Mouse (Mus musculus) heart, embryonic 14.5 days (tissue): ENCODE results near the gene Ppp1r12c. TPM values are rescaled to one million over a fixed set of nuclear protein-coding genes. Genes with fewer than 3 reads are reported as not detected.

ENCODE experiments used
- ATAC-seq: fragments of 200-750 bp; cut with Nextera tagmentation; 2 replicates; pipeline ENCODE4 v1.8.0; 2017; ENCODE audit warnings: low read depth, moderate TSS enrichment; ENCODE audit not compliant: insufficient number of reproducible peaks, insufficient read depth, low FRiP score
- H3K27ac ChIP-seq, 2 experiments: fragments of 200-500 bp in 1 of 2; fragments of 300-500 bp in 1 of 2; sonication (generic) in 1 of 2; replicated peaks in 1 of 2; 2 replicates each; pipeline ENCODE4 v1.5.1; 2012 to 2014; ENCODE audit warnings: low read depth in 2 of 2, low read length in 2 of 2, control low read depth in 1 of 2, mild to moderate bottlenecking in 1 of 2, mixed read lengths in 1 of 2; ENCODE audit not compliant: control insufficient read depth in 1 of 2, insufficient read depth in 1 of 2
- H3K27me3 ChIP-seq: fragments of 300-500 bp; sonication (generic); 2 replicates; pipeline ENCODE4 v1.6.1; 2014; ENCODE audit warnings: mild to moderate bottlenecking, low read length, control low read depth; ENCODE audit not compliant: control insufficient read depth, insufficient read depth
- H3K36me3 ChIP-seq: fragments of 300-500 bp; sonication (generic); 2 replicates; pipeline ENCODE4 v1.6.1; 2014; ENCODE audit warnings: mild to moderate bottlenecking, control low read depth, low read length, mixed read lengths; ENCODE audit not compliant: control insufficient read depth, insufficient read depth
- H3K4me1 ChIP-seq, 2 experiments: fragments of 200-500 bp in 1 of 2; fragments of 300-500 bp in 1 of 2; sonication (generic) in 1 of 2; 2 replicates each; pipeline ENCODE4 v1.6.1; 2012 to 2014; ENCODE audit warnings: low read length in 2 of 2, control low read depth in 1 of 2, mixed read lengths in 1 of 2; ENCODE audit not compliant: control insufficient read depth in 2 of 2, insufficient read depth in 2 of 2
- H3K4me2 ChIP-seq: fragments of 300-500 bp; sonication (generic); 2 replicates; pipeline ENCODE4 v1.6.1; 2014; ENCODE audit warnings: mild to moderate bottlenecking, low read length
- H3K4me3 ChIP-seq, 2 experiments: fragments of 200-500 bp in 1 of 2; fragments of 300-500 bp in 1 of 2; sonication (generic) in 1 of 2; 2 replicates each; pipeline ENCODE4 v1.5.1; 2012 to 2014; ENCODE audit warnings: low read length in 2 of 2, mild to moderate bottlenecking in 2 of 2, control low read depth in 1 of 2, low read depth in 1 of 2, moderate library complexity in 1 of 2; ENCODE audit not compliant: control insufficient read depth in 1 of 2, insufficient read depth in 1 of 2
- H3K9ac ChIP-seq: fragments of 300-500 bp; sonication (generic); 2 replicates; pipeline ENCODE4 v1.6.1; 2014; ENCODE audit warnings: mild to moderate bottlenecking, low read length
- H3K9me3 ChIP-seq: fragments of 300-500 bp; sonication (generic); 2 replicates; pipeline ENCODE4 v1.6.1; 2016; ENCODE audit warnings: low read length, control low read depth; ENCODE audit not compliant: control insufficient read depth
- whole genome bisulfite sequencing: fragments of 180-500 bp; shearing (Covaris S2); extraction: QIAGEN DNeasy Blood & Tissue Kit; methylation state at CpG from one replicate; pipeline ENCODE4 v1.1.7; 2014; 5-methylcytosine and 5-hydroxymethylcytosine counted together
- polyA plus RNA-seq: library from polyadenylated mRNA; unstranded; fragments of >200 nt; fragmentation: Nextera tagmentation; extraction: Ambion mirVana; gene quantifications from 2 replicates; pipeline ENCODE4 v1.2.1, GENCODE M21; 2014

Ppp1r12c gene
- polyA plus RNA-seq, 1 experiment from 2014 or later, result 47.7 TPM

GRCm38 (mm10) chr7:4482281-4482680 lies 19.2 kb downstream of the Ppp1r12c start:
- Histone ChIP-seq H3K9me3 (no peaks in the 10 kb centered on the region), H3K9ac (no peak overlapping the region), H3K27ac (no peak overlapping the region), H3K36me3 (peaks cover 70% of the 10 kb centered on the region), H3K4me3 (no peak overlapping the region), H3K4me1 (peaks cover 7 to 18% of the 10 kb centered on the region in 2 experiments), H3K4me2 (no peak overlapping the region), H3K27me3 (no peaks in the 10 kb centered on the region)
- no peak for ATAC-seq
- WGBS, result 87% methylated on average over 12 of the region's 12 CpGs

DNA sequence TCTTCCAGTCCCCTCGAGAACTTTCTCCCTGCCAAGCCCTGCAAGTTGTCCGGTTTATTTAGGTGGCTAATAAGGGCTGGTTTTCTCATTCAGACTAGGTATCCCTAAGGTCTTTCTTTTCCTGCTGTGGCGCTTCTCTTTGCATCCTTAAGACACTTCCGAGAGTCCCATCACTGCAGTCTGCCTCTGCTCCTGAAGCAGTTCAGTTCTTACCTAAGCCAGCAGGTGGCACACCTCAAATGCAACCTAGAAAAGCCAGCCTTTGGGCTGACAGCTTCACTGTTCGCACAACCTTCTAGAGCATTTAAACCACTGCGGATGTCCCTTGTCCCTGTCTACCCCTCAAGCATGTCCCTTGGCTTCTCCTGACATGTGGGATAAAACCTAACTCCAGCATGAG lies 21.8 kb downstream of the Ppp1r12c start:
- 21% methylated on average over 6 of the region's 6 CpGs for WGBS
- Histone ChIP-seq H3K36me3 (peaks cover 44% of the 10 kb centered on the region), H3K9me3 (no peaks in the 10 kb centered on the region), H3K4me1 (peaks cover 7 to 19% of the 10 kb centered on the region in 2 experiments), H3K4me2 (peak overlapping the region; percentile 89; the same call in 1 of the 2 replicates), H3K27me3 (no peaks in the 10 kb centered on the region), H3K9ac (no peak overlapping the region), H3K27ac (no peak overlapping the region), H3K4me3 (no peak overlapping the region)
- ATAC-seq, result no peak

DNA sequence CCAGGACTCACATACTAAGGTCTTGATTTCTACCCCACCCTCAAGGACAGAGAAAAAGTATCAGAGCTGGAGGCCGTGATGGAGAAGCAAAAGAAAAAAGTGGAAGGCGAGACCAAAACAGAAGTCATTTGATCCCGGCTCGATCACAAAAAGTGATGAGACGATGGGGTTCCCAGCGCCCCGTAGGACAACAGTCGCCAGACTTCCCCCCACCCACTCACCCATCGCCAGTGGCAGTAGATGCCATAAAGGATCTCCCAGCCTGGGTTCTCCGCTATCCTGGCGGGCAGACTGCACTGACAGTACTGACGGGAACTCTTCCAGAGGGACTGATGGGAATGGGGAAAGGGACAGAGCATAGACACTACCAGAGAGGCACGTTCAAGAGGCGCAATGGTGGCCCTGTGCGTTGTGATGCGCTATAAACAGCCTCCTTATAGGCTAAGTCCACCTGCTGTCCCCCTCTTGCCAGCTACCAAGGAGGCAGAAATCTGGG lies 22.6 kb downstream of the Ppp1r12c start:
- peak overlapping the region; percentile 73 for H3K9ac ChIP-seq
- H3K4me1 ChIP-seq, result peaks cover 7 to 19% of the 10 kb centered on the region in 2 experiments
- H3K4me3 ChIP-seq, result peak overlapping the region; percentile 49 to 53
- H3K27ac ChIP-seq, result peak overlapping the region; percentile 84 to 93
- H3K4me2 ChIP-seq, result peak overlapping the region; percentile 89
- H3K36me3 ChIP-seq, result peaks cover 36% of the 10 kb centered on the region
- no peaks in the 10 kb centered on the region for H3K9me3 ChIP-seq
- peaks cover 5% of the 10 kb centered on the region; the same call in 1 of the 2 replicates for H3K27me3 ChIP-seq
- WGBS, result 2% methylated on average over 16 of the region's 16 CpGs
- ATAC-seq, result no peak

GRCm38 (mm10) chr7:4478021-4478795 lies 23.3 kb downstream of the Ppp1r12c start:
- Histone ChIP-seq H3K9ac (peak overlapping the region; percentile 73), H3K4me1 (peaks cover 7 to 19% of the 10 kb centered on the region in 2 experiments), H3K4me3 (peak overlapping the region; percentile 53 to 75), H3K27me3 (peaks cover 9% of the 10 kb centered on the region; the same call in 1 of the 2 replicates), H3K36me3 (peaks cover 29% of the 10 kb centered on the region), H3K9me3 (no peaks in the 10 kb centered on the region), H3K4me2 (peak overlapping the region; percentile 89), H3K27ac (peak overlapping the region; percentile 93)
- WGBS, result under 1% methylated on average over 39 of the region's 39 CpGs
- peak; percentile 95 for ATAC-seq

DNA sequence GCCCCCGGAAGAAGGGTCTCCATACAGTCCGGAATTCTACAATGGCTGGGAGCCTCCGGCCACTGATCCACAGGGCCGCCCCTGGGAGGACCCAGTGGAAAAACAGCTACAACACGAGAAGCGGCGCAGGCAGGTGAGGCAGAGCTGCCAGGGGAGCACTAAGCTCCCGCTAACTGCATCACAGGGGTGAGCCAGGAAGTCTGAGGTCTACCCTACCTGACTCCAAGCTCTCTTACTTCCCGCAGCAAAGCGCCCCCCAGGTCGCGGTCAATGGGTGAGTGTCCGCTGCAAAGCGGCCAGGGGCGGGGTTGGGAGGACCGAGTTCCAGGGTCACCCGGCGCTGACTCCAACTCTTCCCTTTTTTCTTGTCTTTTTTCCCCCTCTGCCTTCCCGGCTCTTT lies 27.5 kb downstream of the Ppp1r12c start:
- H3K9me3 ChIP-seq, result no peaks in the 10 kb centered on the region
- peaks cover 10 to 15% of the 10 kb centered on the region in 2 experiments for H3K4me1 ChIP-seq
- ATAC-seq, result no peak
- H3K9ac ChIP-seq, result peak overlapping the region; percentile 34; the same call in 1 of the 2 replicates
- H3K4me2 ChIP-seq, result peak overlapping the region; percentile 43
- 5% methylated on average over 19 of the region's 19 CpGs for WGBS
- H3K27me3 ChIP-seq, result peaks cover 41% of the 10 kb centered on the region
- H3K27ac ChIP-seq, result no peak overlapping the region
- H3K36me3 ChIP-seq, result no peaks in the 10 kb centered on the region
- H3K4me3 ChIP-seq, result peak overlapping the region; percentile 12 to 17; a peak in 3 of 4 replicates

- Histone ChIP-seq H3K27me3 (peaks cover 41% of the 10 kb centered on the region), H3K27ac (no peak overlapping the region), H3K9ac (peak overlapping the region; percentile 60), H3K9me3 (no peaks in the 10 kb centered on the region), H3K4me1 (peaks cover 5% of the 10 kb centered on the region in 2 experiments; a peak in 3 of 4 replicates), H3K36me3 (no peaks in the 10 kb centered on the region), H3K4me3 (peak overlapping the region; percentile 36 to 41), H3K4me2 (peak overlapping the region; percentile 84)
- ATAC-seq, result peak; percentile 76
- WGBS, result 0% methylated on average over 24 of the region's 24 CpGs
Observed at GRCm38 (mm10) chr7:4471179-4471555, 30.3 kb downstream of the Ppp1r12c start.

- peak; percentile 33; the same call in 1 of the 2 replicates for ATAC-seq
- WGBS, result 3% methylated on average over 35 of the region's 35 CpGs
- peak overlapping the region; percentile 36 to 41 for H3K4me3 ChIP-seq
- H3K36me3 ChIP-seq, result no peaks in the 10 kb centered on the region
- peaks cover 5% of the 10 kb centered on the region in 2 experiments; a peak in 3 of 4 replicates for H3K4me1 ChIP-seq
- H3K4me2 ChIP-seq, result peak overlapping the region; percentile 84
- no peak overlapping the region for H3K27ac ChIP-seq
- peaks cover 41% of the 10 kb centered on the region for H3K27me3 ChIP-seq
- H3K9ac ChIP-seq, result peak overlapping the region; percentile 60
- H3K9me3 ChIP-seq, result no peaks in the 10 kb centered on the region
Observed at GRCm38 (mm10) chr7:4470275-4471178, 31.0 kb downstream of the Ppp1r12c start.
